Mouse (Mus musculus) central nervous system, embryonic 18 days (tissue): ENCODE results near the gene Pml. TPM values are rescaled to one million over a fixed set of nuclear protein-coding genes. Genes with fewer than 3 reads are reported as not detected.

Experiments
- polyA plus RNA-seq: library from polyadenylated mRNA; depleted of rRNA; stranded (reverse); fragments of >200 nt; gene quantifications from 2 replicates; pipeline ENCODE4 v1.2.3, GENCODE M21; 2012; rRNA removed

Gene Pml
- 5.6 and 5.8 TPM in 2 replicates for polyA plus RNA-seq

DNA sequence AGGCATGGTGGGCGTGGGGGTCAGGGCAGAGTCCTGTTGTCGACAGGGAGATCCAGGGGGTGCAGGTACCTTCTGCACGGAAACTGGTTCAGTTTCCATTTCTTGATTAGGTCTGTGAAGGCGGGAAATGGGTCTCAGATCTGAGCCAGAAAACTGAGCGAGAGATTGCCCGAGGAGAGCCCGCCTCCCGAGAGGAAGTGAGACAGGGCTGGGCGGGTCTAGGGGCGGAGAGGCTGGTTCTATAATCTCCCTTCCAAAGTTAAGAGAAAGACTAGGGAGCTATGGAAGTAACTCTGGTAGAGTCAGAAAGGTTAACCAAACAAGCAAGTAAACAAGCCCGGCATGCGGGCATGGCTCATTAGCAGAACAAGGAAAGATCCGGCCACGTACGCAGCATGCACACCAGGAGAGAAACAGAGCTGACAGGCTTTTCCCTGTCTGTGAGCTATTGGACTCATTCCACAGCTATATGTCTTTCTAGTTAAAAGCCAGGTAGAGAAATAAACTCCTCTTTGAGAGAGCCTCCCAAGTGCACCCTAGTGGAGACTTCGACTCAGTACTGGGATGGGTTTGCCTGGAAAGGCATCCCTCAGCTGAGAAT, at the start of gene Pml:
Pml (minus strand) TSS at position 195 of the 601 bp plus-strand sequence.

GRCm38 (mm10) chr9:58253033-58253804, 3.6 kb upstream of the Pml start, which contains the start of gene Stoml1:
TSS of gene Stoml1 (plus strand) at chr9:58253164.

GRCm38 (mm10) chr9:58203516-58204447, 45.8 kb downstream of the Pml start, which contains the start of the genes Islr and Islr2:
TSS of gene Islr (minus strand) at chr9:58204306.
TSS of gene Islr2 (minus strand) at chr9:58204319.

Other genes with a start within 250 kb of the Pml start
- 0.75 and 1.3 TPM in 2 replicates for gene Cyp11a1, start 243.4 kb downstream of the Pml start, polyA plus RNA-seq
- gene Stra6, start 186.0 kb downstream of the Pml start, polyA plus RNA-seq = 7.5 and 9.7 TPM in 2 replicates
- 0.53 and 1.4 TPM in 2 replicates for gene Ccdc33, start 131.0 kb downstream of the Pml start, polyA plus RNA-seq
- gene Islr, start 45.5 kb downstream of the Pml start, polyA plus RNA-seq = 44.4 and 54.4 TPM in 2 replicates
- gene Islr2, start 45.5 kb downstream of the Pml start, polyA plus RNA-seq = 270 and 355 TPM in 2 replicates
- 150 and 152 TPM in 2 replicates for gene Stoml1, start 3.4 kb upstream of the Pml start, polyA plus RNA-seq
- 7.4 and 9.7 TPM in 2 replicates for gene Loxl1, start 63.4 kb upstream of the Pml start, polyA plus RNA-seq
- not detected in 2 replicates for gene Tbc1d21, start 120.7 kb upstream of the Pml start, polyA plus RNA-seq
- gene Insyn1, start 238.8 kb upstream of the Pml start, polyA plus RNA-seq = 49.3 and 49.5 TPM in 2 replicates